In the genomic region with DNA sequence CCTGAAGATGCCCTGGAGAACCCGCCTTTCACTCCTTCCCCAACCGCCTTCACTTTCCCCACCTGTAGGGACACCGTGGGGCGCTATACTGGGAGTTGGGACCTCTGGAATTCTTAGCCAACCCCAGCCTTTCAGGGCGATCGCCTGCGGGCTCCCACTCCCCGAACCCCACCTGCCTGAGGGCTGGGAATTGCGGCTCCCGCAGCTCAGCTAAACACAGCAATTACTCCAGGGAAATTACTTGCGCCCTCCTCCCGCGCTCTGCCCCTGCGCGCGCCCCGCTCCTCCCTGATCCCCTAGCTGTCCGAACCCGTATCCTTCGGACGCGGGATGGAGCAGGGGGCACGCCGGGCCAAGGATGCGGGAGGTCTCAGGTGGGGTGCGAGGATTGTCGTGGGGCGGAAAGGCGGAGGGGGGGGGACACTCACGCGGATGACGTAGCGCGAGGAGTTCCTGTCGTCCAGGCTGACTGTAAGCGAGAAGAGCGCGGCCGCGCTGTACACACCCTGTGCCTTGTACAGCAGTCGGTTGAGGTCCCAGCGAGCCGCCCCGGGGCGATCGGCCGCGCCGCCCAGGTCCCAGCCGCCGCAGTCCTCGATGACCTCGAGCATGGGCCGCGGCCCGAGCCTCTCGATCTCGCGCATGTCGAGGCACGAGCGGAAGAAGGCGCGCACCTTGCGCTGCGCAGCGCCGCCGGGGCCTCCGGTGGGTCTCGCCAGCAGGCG, we compare ENCODE assay signal across 10 mouse cellular contexts. TPM values are rescaled to one million over a fixed set of nuclear protein-coding genes. Genes with fewer than 3 reads are reported as not detected.
DNase-seq lines count a peak whose midpoint lies in the region; ATAC-seq and TF ChIP-seq lines count a peak whose summit lies in the region.
"Had no signal": no experiment of that assay in that cellular context is flagged by ENCODE, and none has a peak within 500 bp of the region (broad histone marks: within the 10 kb centered on the region; RNA-seq: fewer than 3 reads in every experiment).

No protein-coding gene starts in this region.

- no peaks in the 10 kb centered on the region for H3K4me1 ChIP-seq in heart, postnatal 0 days (ENCODE audit: control insufficient read depth, insufficient read depth)
- peaks cover 41% of the 10 kb centered on the region for H3K4me1 ChIP-seq in hindbrain, embryonic 13.5 days (replicated peaks)
- 0 out of 2 replicates have a peak, but pooled peaks cover 4% of the 10 kb centered on the region for H3K4me1 ChIP-seq in midbrain, embryonic 14.5 days (ENCODE audit: control insufficient read depth, insufficient read depth, low read length)
- no peaks in the 10 kb centered on the region for H3K4me1 ChIP-seq in cerebellum, adult 2 months (ENCODE audit: control insufficient read depth, insufficient read depth, low read length)

- DNase-seq in heart, postnatal 0 days (ENCODE audit: low spot score), result no peak
- DNase-seq in heart, postnatal 14 days, result no peak
- peak; percentile 65 for DNase-seq in ZHBTc4 (ENCODE audit: low read depth, low spot score)
- peak; percentile 58 for DNase-seq in midbrain, embryonic 14.5 days
- no peak for DNase-seq in cerebellum, adult 2 months
- DNase-seq in frontal cortex, postnatal 10 days (ENCODE audit: low spot score in 2 of 2), result no peak
- DNase-seq: cerebellum, adult 11 months had no signal

- no peak for TF ChIP-seq CTCF in heart, postnatal 0 days (IDR thresholded peaks at IDR 0.05; ENCODE audit: low read depth)
- no peak for TF ChIP-seq CTCF in cerebellum, adult 2 months (IDR thresholded peaks at IDR 0.05; ENCODE audit: borderline replicate concordance, insufficient read depth, low read depth, low read length)

- H3K27ac ChIP-seq in heart, postnatal 0 days (ENCODE audit: low read depth), result no peak overlapping the region
- peak overlapping the region; percentile 48; the same call in 1 of the 2 replicates for H3K27ac ChIP-seq in hindbrain, embryonic 13.5 days
- H3K27ac ChIP-seq in midbrain, embryonic 14.5 days (replicated peaks; ENCODE audit: low read depth, low read length), result no peak overlapping the region
- H3K27ac ChIP-seq in cerebellum, adult 2 months (ENCODE audit: insufficient read depth, low read length), result no peak overlapping the region

- peak overlapping the region; percentile 42 for H3K4me3 ChIP-seq in heart, postnatal 0 days (ENCODE audit: low read depth, low read length)
- H3K4me3 ChIP-seq in hindbrain, embryonic 13.5 days, result peak overlapping the region; percentile 50
- H3K4me3 ChIP-seq in midbrain, embryonic 14.5 days (replicated peaks; ENCODE audit: low read depth, low read length), result peak overlapping the region; percentile 47
- H3K4me3 ChIP-seq in cerebellum, adult 2 months (replicated peaks; ENCODE audit: insufficient read depth, low read depth, low read length), result no peak overlapping the region

- H3K36me3 ChIP-seq in heart, postnatal 0 days (replicated peaks; ENCODE audit: control insufficient read depth, insufficient read depth, low read length), result no peaks in the 10 kb centered on the region
- no peaks in the 10 kb centered on the region for H3K36me3 ChIP-seq in hindbrain, embryonic 13.5 days
- H3K36me3 ChIP-seq in midbrain, embryonic 14.5 days (ENCODE audit: control insufficient read depth, insufficient read depth, low read length), result no peaks in the 10 kb centered on the region
- H3K36me3 ChIP-seq: G1E had no signal

- peak overlapping the region; percentile 55 for H3K4me2 ChIP-seq in heart, postnatal 0 days (ENCODE audit: low read depth, low read length)
- peak overlapping the region; percentile 73 for H3K4me2 ChIP-seq in hindbrain, embryonic 13.5 days
- H3K4me2 ChIP-seq in midbrain, embryonic 14.5 days (ENCODE audit: low read length), result peak overlapping the region; percentile 71

- H3K9ac ChIP-seq in heart, postnatal 0 days (replicated peaks; ENCODE audit: low read depth, low read length), result no peak overlapping the region
- H3K9ac ChIP-seq in hindbrain, embryonic 13.5 days, result peak overlapping the region; percentile 77
- peak overlapping the region; percentile 20; the same call in 1 of the 2 replicates for H3K9ac ChIP-seq in midbrain, embryonic 14.5 days (replicated peaks; ENCODE audit: low read length)

- 2% methylated on average over 70 of the region's 72 CpGs for WGBS in heart, postnatal 0 days
- WGBS in hindbrain, embryonic 13.5 days, result under 1% methylated on average over 71 of the region's 72 CpGs
- WGBS in midbrain, embryonic 14.5 days, result under 1% methylated on average over 72 of the region's 72 CpGs
- WGBS in cerebellum, adult 2 months, result 1% methylated on average over 71 of the region's 72 CpGs

- no peak for ATAC-seq in heart, postnatal 0 days (ENCODE audit: insufficient read depth, low read depth)
- 0 out of 2 replicates have a peak, but pooled peaks have one; percentile 40 for ATAC-seq in hindbrain, embryonic 13.5 days (ENCODE audit: low FRiP score)
- ATAC-seq in midbrain, embryonic 14.5 days (ENCODE audit: low FRiP score, low TSS enrichment), result peak; percentile 7; the same call in 1 of the 2 replicates
- no peak for ATAC-seq in megakaryocyte-erythroid progenitor cell, adult 5-6 weeks (replicated peaks; ENCODE audit: low FRiP score, low TSS enrichment, poor library complexity, severe bottlenecking)

- intact Hi-C loops in heart, postnatal 14 days (cut with DNase I), result no loop called here

- peaks cover 98% of the 10 kb centered on the region for H3K27me3 ChIP-seq in heart, postnatal 0 days (ENCODE audit: control insufficient read depth, insufficient read depth, low read length)
- peaks cover 98% of the 10 kb centered on the region for H3K27me3 ChIP-seq in hindbrain, embryonic 13.5 days
- peaks cover 74% of the 10 kb centered on the region for H3K27me3 ChIP-seq in midbrain, embryonic 14.5 days (ENCODE audit: control insufficient read depth, insufficient read depth, low read length)
- H3K27me3 ChIP-seq in cerebellum, adult 2 months (ENCODE audit: control insufficient read depth, insufficient read depth, low read length), result peaks cover 3% of the 10 kb centered on the region; the same call in 1 of the 2 replicates

- no peaks in the 10 kb centered on the region for H3K9me3 ChIP-seq in heart, postnatal 0 days (replicated peaks; ENCODE audit: control insufficient read depth, low read length)
- H3K9me3 ChIP-seq in hindbrain, embryonic 13.5 days, result no peaks in the 10 kb centered on the region
- H3K9me3 ChIP-seq in midbrain, embryonic 14.5 days (ENCODE audit: control insufficient read depth, low read length), result no peaks in the 10 kb centered on the region

- TF ChIP-seq POLR2A in cerebellum, adult 2 months (IDR thresholded peaks at IDR 0.05; ENCODE audit: borderline replicate concordance, insufficient read depth, low read length), result no peak

- no peak for TF ChIP-seq EP300 in heart, postnatal 0 days (IDR thresholded peaks at IDR 0.05; ENCODE audit: low read depth)

RNA-seq across cellular contexts. Expression of a gene that starts 2.4 kb away (rescaled TPM):
- total RNA-seq in heart, postnatal 0 days (2014; rRNA removed; ENCODE audit: low replicate concordance), result 0.46 and 2.2 TPM in 2 replicates
- polyA plus RNA-seq in heart, postnatal 0 days (2015; fragmentation: Nextera tagmentation; extraction: Ambion mirVana), result 0.41 and 0.55 TPM in 2 replicates
- total RNA-seq in heart, postnatal 14 days (2021), result not detected
- 33.1 and 35.5 TPM in 2 replicates for polyA plus RNA-seq in hindbrain, embryonic 13.5 days (2015; fragmentation: Nextera tagmentation; extraction: Ambion mirVana)
- polyA plus RNA-seq in midbrain, embryonic 14.5 days (2014; fragmentation: Nextera tagmentation; extraction: Ambion mirVana), result 5.1 and 5.3 TPM in 2 replicates
- 15.5 and 16.0 TPM in 2 replicates for polyA plus RNA-seq in cerebellum, adult 2 months (2012; rRNA removed)
- not detected in 2 replicates for total RNA-seq in megakaryocyte-erythroid progenitor cell, adult 5-6 weeks (2014; fragmentation: Nextera tagmentation)
- not detected in 2 replicates for total RNA-seq in megakaryocyte-erythroid progenitor cell, adult 5-6 weeks (2017)
- total RNA-seq: G1E had no signal
- polyA plus RNA-seq: G1E had no signal

RNA-seq across cellular contexts. Expression of a gene that starts 29.2 kb away (rescaled TPM):
- not detected in 2 replicates for total RNA-seq in heart, postnatal 0 days (2014; rRNA removed; ENCODE audit: low replicate concordance)
- polyA plus RNA-seq in heart, postnatal 0 days (2015; fragmentation: Nextera tagmentation; extraction: Ambion mirVana), result not detected in 2 replicates
- total RNA-seq in heart, postnatal 14 days (2021), result not detected
- not detected in 2 replicates for polyA plus RNA-seq in hindbrain, embryonic 13.5 days (2015; fragmentation: Nextera tagmentation; extraction: Ambion mirVana)
- not detected in 2 replicates for polyA plus RNA-seq in midbrain, embryonic 14.5 days (2014; fragmentation: Nextera tagmentation; extraction: Ambion mirVana)
- polyA plus RNA-seq in cerebellum, adult 2 months (2012; rRNA removed), result 0.08 TPM in 2 replicates
- not detected in 2 replicates for total RNA-seq in megakaryocyte-erythroid progenitor cell, adult 5-6 weeks (2014; fragmentation: Nextera tagmentation)
- total RNA-seq in megakaryocyte-erythroid progenitor cell, adult 5-6 weeks (2017), result not detected in 2 replicates
- polyA plus RNA-seq: G1E had no signal

RNA-seq across cellular contexts. Expression of a gene that starts 29.2 kb away (rescaled TPM):
- total RNA-seq in heart, postnatal 0 days (2014; rRNA removed; ENCODE audit: low replicate concordance), result 1.4 TPM in 1 of 2 replicates, not detected in the other
- polyA plus RNA-seq in heart, postnatal 0 days (2015; fragmentation: Nextera tagmentation; extraction: Ambion mirVana), result not detected in 2 replicates
- not detected for total RNA-seq in heart, postnatal 14 days (2021)
- 6.8 and 9.0 TPM in 2 replicates for polyA plus RNA-seq in hindbrain, embryonic 13.5 days (2015; fragmentation: Nextera tagmentation; extraction: Ambion mirVana)
- polyA plus RNA-seq in midbrain, embryonic 14.5 days (2014; fragmentation: Nextera tagmentation; extraction: Ambion mirVana), result 0.32 TPM in 1 of 2 replicates, not detected in the other
- polyA plus RNA-seq in cerebellum, adult 2 months (2012; rRNA removed), result 0.10 TPM in 2 replicates
- not detected in 2 replicates for total RNA-seq in megakaryocyte-erythroid progenitor cell, adult 5-6 weeks (2014; fragmentation: Nextera tagmentation)
- not detected in 2 replicates for total RNA-seq in megakaryocyte-erythroid progenitor cell, adult 5-6 weeks (2017)
- total RNA-seq: G1E had no signal
- polyA plus RNA-seq: G1E had no signal

RNA-seq across cellular contexts. Expression of a gene that starts 36.5 kb away (rescaled TPM):
- total RNA-seq in heart, postnatal 0 days (2014; rRNA removed; ENCODE audit: low replicate concordance), result 0.31 TPM in 1 of 2 replicates, not detected in the other
- polyA plus RNA-seq in heart, postnatal 0 days (2015; fragmentation: Nextera tagmentation; extraction: Ambion mirVana), result not detected in 2 replicates
- not detected for total RNA-seq in heart, postnatal 14 days (2021)
- polyA plus RNA-seq in hindbrain, embryonic 13.5 days (2015; fragmentation: Nextera tagmentation; extraction: Ambion mirVana), result 0.05 TPM in 1 of 2 replicates, not detected in the other
- not detected in 2 replicates for polyA plus RNA-seq in midbrain, embryonic 14.5 days (2014; fragmentation: Nextera tagmentation; extraction: Ambion mirVana)
- polyA plus RNA-seq in cerebellum, adult 2 months (2012; rRNA removed), result not detected in 2 replicates
- not detected in 2 replicates for total RNA-seq in megakaryocyte-erythroid progenitor cell, adult 5-6 weeks (2014; fragmentation: Nextera tagmentation)
- total RNA-seq in megakaryocyte-erythroid progenitor cell, adult 5-6 weeks (2017), result not detected in 2 replicates
- total RNA-seq: G1E had no signal
- polyA plus RNA-seq: G1E had no signal

RNA-seq across cellular contexts. Expression of a gene that starts 50.5 kb away (rescaled TPM):
- total RNA-seq in heart, postnatal 0 days (2014; rRNA removed; ENCODE audit: low replicate concordance), result 1.5 TPM in 1 of 2 replicates, not detected in the other
- polyA plus RNA-seq in heart, postnatal 0 days (2015; fragmentation: Nextera tagmentation; extraction: Ambion mirVana), result 0.05 and 0.25 TPM in 2 replicates
- not detected for total RNA-seq in heart, postnatal 14 days (2021)
- 0.35 and 0.58 TPM in 2 replicates for polyA plus RNA-seq in hindbrain, embryonic 13.5 days (2015; fragmentation: Nextera tagmentation; extraction: Ambion mirVana)
- polyA plus RNA-seq in midbrain, embryonic 14.5 days (2014; fragmentation: Nextera tagmentation; extraction: Ambion mirVana), result not detected in 2 replicates
- not detected in 2 replicates for polyA plus RNA-seq in cerebellum, adult 2 months (2012; rRNA removed)
- not detected in 2 replicates for total RNA-seq in megakaryocyte-erythroid progenitor cell, adult 5-6 weeks (2014; fragmentation: Nextera tagmentation)
- not detected in 2 replicates for total RNA-seq in megakaryocyte-erythroid progenitor cell, adult 5-6 weeks (2017)
- polyA plus RNA-seq: G1E had no signal

Comparison
In these comparisons a context has a peak if more than half of its experiments do, and no peak if none do; other contexts are left out.
1. ATAC-seq: peak in hindbrain, embryonic 13.5 days (single experiment) and midbrain, embryonic 14.5 days (single experiment); none in heart, postnatal 0 days (single experiment) and megakaryocyte-erythroid progenitor cell, adult 5-6 weeks (single experiment).
2. DNase-seq: peak in ZHBTc4 (single experiment) and midbrain, embryonic 14.5 days (single experiment); none in heart, postnatal 0 days (single experiment), heart, postnatal 14 days (0 of 2), cerebellum, adult 2 months (0 of 2) and frontal cortex, postnatal 10 days (0 of 2).
3. Peak in every context shown above with its lines, with median percentiles within 50 percentile points of each other: H3K4me2 ChIP-seq.